Mouse (Mus musculus): Measurements from ENCODE around the gene Krt71. TPM values are rescaled to one million over a fixed set of nuclear protein-coding genes. Genes with fewer than 3 reads are reported as not detected.
A peak's percentile ranks its signal among the peaks of the same experiment; 100 is the strongest.

Gene Krt71
- polyA plus RNA-seq (2012; rRNA removed) (not detected in 2 replicates), polyA plus RNA-seq (2014; fragmentation: Nextera tagmentation; extraction: Ambion mirVana) (not detected in 2 replicates)

- Histone ChIP-seq H3K9ac (replicated peaks) (no peak within 1 kb of the TSS), H3K4me2 (ENCODE audit: low read depth) (no peak within 1 kb of the TSS), H3K4me1 (replicated peaks; ENCODE audit: control insufficient read depth in 2 of 2, insufficient read depth in 2 of 2, low read length in 1 of 2) (no peaks in the 10 kb centered on the region), H3K4me3 (ENCODE audit: insufficient read depth in 1 of 2, low read depth in 2 of 2, low read length in 2 of 2) (no peak within 1 kb of the TSS), H3K36me3 (replicated peaks; ENCODE audit: control insufficient read depth, insufficient read depth, low read depth) (no peaks in the 10 kb centered on the region), H3K27me3 (ENCODE audit: control insufficient read depth, insufficient read depth, low read length) (no peaks in the 10 kb centered on the region), H3K9me3 (ENCODE audit: control insufficient read depth, low read length) (no peaks in the 10 kb centered on the region), H3K27ac (no peak within 1 kb of the TSS)
- WGBS (ENCODE audit: insufficient replicate concordance): 46% methylated on average over 14 of the region's 14 CpGs
- no peak for TF ChIP-seq EP300 (IDR thresholded peaks at IDR 0.05; ENCODE audit: low read depth)
- TF ChIP-seq CTCF (IDR thresholded peaks at IDR 0.05; ENCODE audit: low read depth): no peak
- DNase-seq (ENCODE audit: low read depth in 3 of 3, low spot score in 3 of 3): no peak
- no peak for ATAC-seq (ENCODE audit: insufficient read depth)
Measured at GRCm38 (mm10) chr15:101742711-101743110, at the start of gene Krt71. Krt71 (minus strand) TSS chr15:101743109.

GRCm38 (mm10) chr15:101790867-101791266 is 48.0 kb upstream of the Krt71 start:
- no peaks in the 10 kb centered on the region for H3K4me1 ChIP-seq (replicated peaks; ENCODE audit: control insufficient read depth in 2 of 2, insufficient read depth in 2 of 2, low read length in 1 of 2)
- no peak overlapping the region for H3K9ac ChIP-seq (replicated peaks)
- no peaks in the 10 kb centered on the region for H3K9me3 ChIP-seq (ENCODE audit: control insufficient read depth, low read length)
- H3K36me3 ChIP-seq (replicated peaks; ENCODE audit: control insufficient read depth, insufficient read depth, low read depth): no peaks in the 10 kb centered on the region
- DNase-seq (ENCODE audit: low read depth in 3 of 3, low spot score in 3 of 3): no peak
- no peak overlapping the region for H3K4me3 ChIP-seq (ENCODE audit: insufficient read depth in 1 of 2, low read depth in 2 of 2, low read length in 2 of 2)
- H3K4me2 ChIP-seq (ENCODE audit: low read depth): no peak overlapping the region
- whole genome bisulfite sequencing (ENCODE audit: insufficient replicate concordance): 14% methylated on average over 3 of the region's 3 CpGs
- TF ChIP-seq EP300 (IDR thresholded peaks at IDR 0.05; ENCODE audit: low read depth) (no peak), CTCF (IDR thresholded peaks at IDR 0.05; ENCODE audit: low read depth) (no peak)
- no peak for ATAC-seq (ENCODE audit: insufficient read depth)
- no peak overlapping the region for H3K27ac ChIP-seq
- no peaks in the 10 kb centered on the region for H3K27me3 ChIP-seq (ENCODE audit: control insufficient read depth, insufficient read depth, low read length)

DNA sequence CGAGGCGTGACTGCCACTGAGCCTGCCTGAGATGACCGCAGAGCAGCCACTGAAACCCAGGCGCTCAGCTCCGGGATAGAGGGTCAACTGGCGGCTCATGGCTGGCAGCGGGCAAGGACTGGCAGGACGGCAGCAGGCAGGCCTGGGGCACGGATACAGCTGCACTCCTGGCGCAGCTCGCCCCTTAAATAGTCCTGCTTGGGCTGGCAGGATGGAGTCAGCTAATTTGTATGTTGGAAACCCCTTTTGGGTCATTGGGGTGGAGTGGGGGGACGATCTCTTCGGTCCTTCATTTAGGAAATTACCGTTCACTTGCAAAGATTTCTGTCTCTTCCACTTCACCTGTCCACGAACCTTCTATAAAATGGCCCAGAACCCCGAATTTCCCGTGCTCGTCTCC is 43.5 kb upstream of the Krt71 start, which contains the start of gene Krt72:
Gene Krt72, minus strand, starts transcription at position 101 of the 400 bp plus-strand sequence.
- no peak for TF ChIP-seq CTCF (IDR thresholded peaks at IDR 0.05; ENCODE audit: low read depth)
- TF ChIP-seq EP300 (IDR thresholded peaks at IDR 0.05; ENCODE audit: low read depth): no peak
- ATAC-seq (ENCODE audit: insufficient read depth) (no peak), DNase-seq (ENCODE audit: low read depth in 3 of 3, low spot score in 3 of 3) (no peak)
- Histone ChIP-seq H3K4me2 (ENCODE audit: low read depth) (no peak within 1 kb of the TSS), H3K27ac (no peak within 1 kb of the TSS), H3K9ac (replicated peaks) (no peak within 1 kb of the TSS), H3K27me3 (ENCODE audit: control insufficient read depth, insufficient read depth, low read length) (no peaks in the 10 kb centered on the region), H3K4me1 (replicated peaks; ENCODE audit: control insufficient read depth in 2 of 2, insufficient read depth in 2 of 2, low read length in 1 of 2) (no peaks in the 10 kb centered on the region; a peak in 1 of 4 replicates), H3K4me3 (ENCODE audit: insufficient read depth in 1 of 2, low read depth in 2 of 2, low read length in 2 of 2) (no peak within 1 kb of the TSS), H3K36me3 (replicated peaks; ENCODE audit: control insufficient read depth, insufficient read depth, low read depth) (no peaks in the 10 kb centered on the region), H3K9me3 (ENCODE audit: control insufficient read depth, low read length) (no peaks in the 10 kb centered on the region)
- WGBS (ENCODE audit: insufficient replicate concordance): 71% methylated on average over 18 of the region's 18 CpGs

- no peaks in the 10 kb centered on the region for H3K36me3 ChIP-seq (replicated peaks; ENCODE audit: control insufficient read depth, insufficient read depth, low read depth)
- no peak overlapping the region for H3K4me2 ChIP-seq (ENCODE audit: low read depth)
- no peaks in the 10 kb centered on the region for H3K4me1 ChIP-seq (replicated peaks; ENCODE audit: control insufficient read depth in 2 of 2, insufficient read depth in 2 of 2, low read length in 1 of 2)
- H3K9me3 ChIP-seq (ENCODE audit: control insufficient read depth, low read length): no peaks in the 10 kb centered on the region
- H3K27ac ChIP-seq: no peak overlapping the region
- no peak for TF ChIP-seq CTCF (IDR thresholded peaks at IDR 0.05; ENCODE audit: low read depth)
- no peak for TF ChIP-seq EP300 (IDR thresholded peaks at IDR 0.05; ENCODE audit: low read depth)
- H3K4me3 ChIP-seq (ENCODE audit: insufficient read depth in 1 of 2, low read depth in 2 of 2, low read length in 2 of 2): no peak overlapping the region
- ATAC-seq (ENCODE audit: insufficient read depth) (no peak), DNase-seq (ENCODE audit: low read depth in 3 of 3, low spot score in 3 of 3) (no peak)
- no peak overlapping the region for H3K9ac ChIP-seq (replicated peaks)
- WGBS (ENCODE audit: insufficient replicate concordance): 59% methylated on average over 10 of the region's 10 CpGs
- H3K27me3 ChIP-seq (ENCODE audit: control insufficient read depth, insufficient read depth, low read length): no peaks in the 10 kb centered on the region
Measured at GRCm38 (mm10) chr15:101773420-101773819, 30.5 kb upstream of the Krt71 start.

GRCm38 (mm10) chr15:101772711-101773081 is 29.8 kb upstream of the Krt71 start:
- H3K9ac ChIP-seq (replicated peaks): no peak overlapping the region
- H3K9me3 ChIP-seq (ENCODE audit: control insufficient read depth, low read length): no peaks in the 10 kb centered on the region
- no peaks in the 10 kb centered on the region for H3K4me1 ChIP-seq (replicated peaks; ENCODE audit: control insufficient read depth in 2 of 2, insufficient read depth in 2 of 2, low read length in 1 of 2)
- no peak overlapping the region for H3K4me3 ChIP-seq (ENCODE audit: insufficient read depth in 1 of 2, low read depth in 2 of 2, low read length in 2 of 2)
- H3K27me3 ChIP-seq (ENCODE audit: control insufficient read depth, insufficient read depth, low read length): no peaks in the 10 kb centered on the region
- no peak overlapping the region for H3K27ac ChIP-seq
- ATAC-seq (ENCODE audit: insufficient read depth) (no peak), DNase-seq (ENCODE audit: low read depth in 3 of 3, low spot score in 3 of 3) (peak; percentile 29 to 36 (median 32))
- TF ChIP-seq CTCF (IDR thresholded peaks at IDR 0.05; ENCODE audit: low read depth) (peak; percentile 86), EP300 (IDR thresholded peaks at IDR 0.05; ENCODE audit: low read depth) (no peak)
- 7% methylated on average over 5 of the region's 5 CpGs for WGBS (ENCODE audit: insufficient replicate concordance)
- H3K36me3 ChIP-seq (replicated peaks; ENCODE audit: control insufficient read depth, insufficient read depth, low read depth): no peaks in the 10 kb centered on the region
- no peak overlapping the region for H3K4me2 ChIP-seq (ENCODE audit: low read depth)

Data from liver, embryonic 14.5 days (tissue).